Mouse (Mus musculus) T-cell, adult 66 days (primary cell): ENCODE results near the gene Gm6904. TPM values are rescaled to one million over a fixed set of nuclear protein-coding genes. Genes with fewer than 3 reads are reported as not detected.

ENCODE experiments used
- total RNA-seq, 2 experiments: library from RNA; stranded (reverse); gene quantifications; 3 replicates in 1 of 2; 4 replicates in 1 of 2; pipeline ENCODE4 v1.2.4; 2023

Gm6904 gene
- total RNA-seq, result 1 to 10 TPM; 4.9 to 9.4 TPM

DNA sequence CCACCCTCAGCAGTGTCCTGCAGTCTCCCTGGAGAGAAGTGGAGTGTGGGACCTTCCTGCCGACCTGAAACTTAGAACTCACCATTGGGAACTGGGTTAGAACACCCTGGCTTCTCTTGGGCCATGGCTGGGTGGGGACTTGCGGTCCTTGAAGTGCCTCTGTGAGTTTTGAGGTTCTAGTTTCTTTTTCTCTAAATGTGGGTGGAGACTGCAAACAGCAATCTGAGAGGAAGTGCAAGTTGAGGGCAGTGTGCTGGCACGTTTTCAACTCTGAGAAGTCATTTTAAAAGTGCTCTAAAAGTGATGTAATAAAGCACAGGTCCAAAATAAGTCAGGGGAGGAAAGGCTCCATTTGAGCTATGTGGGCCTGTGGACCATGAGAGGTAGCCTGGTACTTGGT lies at the start of gene Gm6904:
TSS of gene Gm6904 (minus strand) at position 161 of the 400 bp plus-strand sequence.

DNA sequence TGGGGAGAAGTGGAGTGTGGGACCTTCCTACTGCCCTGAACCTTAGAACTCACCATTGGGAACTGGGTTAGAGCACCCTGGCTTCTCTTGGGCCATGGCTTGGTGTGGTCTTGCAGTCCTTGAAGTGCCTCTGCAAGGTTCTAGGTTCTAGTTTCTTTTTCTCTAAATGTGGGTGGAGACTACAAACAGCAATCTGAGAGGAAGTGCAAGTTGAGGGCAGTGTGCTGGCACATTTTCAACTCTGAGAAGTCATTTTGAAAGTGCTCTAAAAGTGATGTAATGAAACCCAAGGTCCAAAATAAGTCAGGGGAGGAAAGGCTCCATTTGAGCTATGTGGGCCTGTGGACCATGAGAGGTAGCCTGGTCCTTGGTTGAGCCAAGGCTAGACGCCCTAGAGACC lies 37.4 kb upstream of the Gm6904 start, which contains the start of gene Phf11a:
TSS of gene Phf11a (minus strand) at position 132 of the 400 bp plus-strand sequence.

DNA sequence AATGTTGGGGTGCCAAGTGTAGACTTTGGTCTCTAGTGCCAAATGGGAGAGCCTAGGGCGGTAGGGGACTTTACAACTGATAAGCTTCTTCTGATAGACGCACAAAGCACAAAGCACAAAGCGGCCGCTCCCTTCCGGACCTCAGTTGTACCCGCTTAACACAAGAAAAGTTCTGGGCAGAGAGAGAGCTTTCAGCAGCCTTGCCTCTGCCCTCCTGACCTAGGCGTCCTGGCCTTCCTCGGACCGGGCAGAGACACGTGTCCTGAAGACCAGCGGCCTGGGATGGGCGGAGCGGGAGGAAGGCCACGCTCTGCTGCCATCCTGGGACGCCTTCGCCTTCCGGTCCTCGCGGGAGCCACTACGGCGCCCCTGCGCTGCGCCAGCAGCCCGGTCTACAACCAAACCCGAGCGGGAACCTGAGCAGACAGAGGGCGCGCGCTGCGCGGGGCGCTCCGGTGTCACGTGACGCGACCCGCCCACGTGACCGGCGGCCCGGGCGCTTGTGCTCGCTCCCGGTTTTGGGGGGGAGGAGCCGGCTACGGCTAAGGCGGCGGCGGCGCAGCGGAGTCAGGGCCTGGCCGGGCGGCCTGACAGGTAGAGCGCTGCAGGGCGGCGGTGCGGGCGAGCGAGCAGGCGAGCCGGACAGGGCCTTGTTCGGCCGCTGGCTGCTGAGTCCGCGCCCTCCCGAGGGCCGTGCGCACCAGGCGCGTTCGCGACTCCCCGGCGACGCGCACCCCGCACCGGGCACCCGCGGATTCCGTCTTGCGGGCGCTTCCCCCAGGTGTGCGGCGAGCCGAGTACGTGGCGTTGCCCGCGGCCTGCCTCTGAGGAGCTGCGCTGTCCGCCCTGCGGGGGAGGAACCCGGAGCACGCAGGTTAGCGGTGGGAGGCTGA lies 59.1 kb downstream of the Gm6904 start, which contains the start of gene Rcbtb1:
TSS of gene Rcbtb1 (plus strand) at position 499 of the 893 bp plus-strand sequence.

Other genes with a start within 250 kb of the Gm6904 start
- not detected for gene 1700129C05Rik, start 117.3 kb downstream of the Gm6904 start, total RNA-seq
- not detected for gene Gm5142, start 81.5 kb downstream of the Gm6904 start, total RNA-seq
- gene Rcbtb1, start 59.0 kb downstream of the Gm6904 start, total RNA-seq, result 10 to 100 TPM; 95.2 to 96.2 TPM
- gene Phf11a, start 37.3 kb upstream of the Gm6904 start, total RNA-seq, result 1 to 10 TPM; 5.6 to 7.0 TPM
- 10 to 100 TPM; 35.7 to 46.0 TPM for gene Phf11b, start 81.1 kb upstream of the Gm6904 start, total RNA-seq
- gene Phf11d, start 105.3 kb upstream of the Gm6904 start, total RNA-seq, result 10 to 100 TPM; 12.6 to 13.3 TPM
- 10 to 100 TPM; 17.4 to 21.0 TPM for gene Phf11c, start 135.2 kb upstream of the Gm6904 start, total RNA-seq
- gene Setdb2, start 180.7 kb upstream of the Gm6904 start, total RNA-seq, result 10 to 100 TPM; 39.9 to 49.5 TPM
- gene Cab39l, start 180.8 kb upstream of the Gm6904 start, total RNA-seq, result 10 to 100 TPM; 27.3 to 35.5 TPM